Mouse (Mus musculus) embryonic facial prominence, embryonic 10.5 days (tissue): ENCODE data around the gene Satb2. TPM values are rescaled to one million over a fixed set of nuclear protein-coding genes. Genes with fewer than 3 reads are reported as not detected.

Experiments used
- microRNA-seq: library from miRNA; unstranded; fragments of <30 nt; microRNA quantifications from one replicate; pipeline ENCODE4, GENCODE M21; 2017
- polyA plus RNA-seq: library from polyadenylated mRNA; unstranded; fragments of >200 nt; fragmentation: Nextera tagmentation; extraction: Ambion mirVana; gene quantifications from 2 replicates; pipeline ENCODE4 v1.2.1, GENCODE M21; 2016

Satb2 gene
- polyA plus RNA-seq, 1 experiment from 2014 or later = 11.3 TPM

Small RNA genes within 50 kb of the gene (microRNA-seq; reads per million reads assigned to microRNA genes)
- gene Gm23943 = not detected
